Mouse (Mus musculus): Measurements from ENCODE around the gene Zfhx3.

Zfhx3 gene

DNA sequence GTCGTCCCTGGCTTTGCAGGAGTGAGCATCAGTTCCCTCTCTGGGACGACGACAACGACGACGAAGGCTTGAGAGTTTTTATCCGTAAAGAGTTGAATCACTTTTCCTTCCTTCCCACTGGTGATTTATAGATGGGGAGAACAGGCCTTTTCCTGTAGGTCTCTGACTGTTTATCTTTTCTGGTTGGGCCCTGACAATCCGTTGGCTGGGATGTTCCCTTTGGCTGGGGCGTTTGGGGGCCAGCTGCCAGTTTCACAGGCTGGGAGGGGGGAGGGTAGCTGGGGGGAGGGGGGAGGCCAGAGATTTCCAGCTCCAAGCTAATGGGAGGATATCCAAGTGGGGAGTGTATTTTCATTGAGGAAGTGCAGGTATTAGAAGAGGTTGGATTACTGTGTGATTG, 794.0 kb downstream of the Zfhx3 start:
- DNase-seq (ENCODE audit: extremely low spot score, low read depth, low spot score) = no peak

DNA sequence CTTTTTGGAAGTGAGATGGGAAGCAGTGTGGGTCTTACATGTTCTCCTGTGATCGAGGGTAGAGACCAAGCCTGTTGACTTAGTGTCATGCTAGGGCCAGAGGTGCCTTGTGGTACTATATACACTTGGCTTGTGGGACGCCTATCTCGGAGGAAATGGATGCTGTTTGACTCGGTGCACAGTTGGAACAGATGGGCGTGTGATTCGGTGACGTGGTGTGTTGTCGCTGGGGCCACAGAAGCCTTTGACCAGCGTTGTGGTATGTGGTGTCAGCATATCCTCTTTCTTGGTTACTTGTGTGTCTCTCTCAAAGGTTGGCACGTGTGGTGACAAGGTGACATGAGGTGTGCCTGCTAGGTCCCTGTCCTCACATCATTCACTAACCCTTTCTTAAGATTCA, 795.7 kb downstream of the Zfhx3 start:
- DNase-seq (ENCODE audit: extremely low spot score, low read depth, low spot score) = no peak

DNA sequence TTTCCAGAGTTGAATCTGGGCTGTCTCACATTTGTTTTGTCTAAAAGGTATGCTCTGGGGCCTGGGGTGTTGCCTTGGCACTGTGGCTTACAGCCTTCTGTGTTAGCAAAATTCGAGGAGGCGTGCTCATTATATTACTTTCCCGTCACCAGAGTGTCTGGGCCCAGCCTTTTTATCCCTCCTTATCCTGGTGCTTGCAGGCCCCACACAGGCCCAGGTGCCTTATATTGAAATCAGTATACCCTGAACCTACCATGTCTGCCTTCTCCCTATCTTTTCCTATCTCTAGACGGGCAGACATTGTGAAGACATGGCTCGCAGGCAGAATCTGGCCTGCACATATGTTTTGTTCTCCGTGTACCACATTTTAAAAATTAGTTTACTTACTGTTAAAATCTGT, 797.1 kb downstream of the Zfhx3 start:
- no peak for DNase-seq (ENCODE audit: extremely low spot score, low read depth, low spot score)

DNA sequence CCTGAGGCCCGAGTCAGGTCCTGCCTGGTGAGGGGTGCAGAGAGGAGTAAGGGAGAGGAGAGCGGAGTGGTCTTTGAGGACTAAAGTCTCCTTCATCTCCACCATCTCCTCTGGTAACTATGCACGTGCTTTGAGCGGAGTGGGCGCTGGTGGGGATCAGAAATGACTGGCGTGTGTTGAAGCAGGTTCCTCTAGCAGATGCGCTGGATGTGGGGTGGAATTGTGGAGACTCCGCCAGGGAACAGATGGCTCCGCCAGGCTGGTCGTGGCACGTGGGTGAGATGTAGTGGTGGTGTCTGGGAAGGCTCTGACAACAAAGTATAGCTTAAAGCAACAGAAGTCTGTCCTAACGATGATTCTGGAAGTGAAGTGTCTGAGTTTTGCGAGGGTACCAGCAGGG, 798.0 kb downstream of the Zfhx3 start:
- no peak for DNase-seq (ENCODE audit: extremely low spot score, low read depth, low spot score)

DNA sequence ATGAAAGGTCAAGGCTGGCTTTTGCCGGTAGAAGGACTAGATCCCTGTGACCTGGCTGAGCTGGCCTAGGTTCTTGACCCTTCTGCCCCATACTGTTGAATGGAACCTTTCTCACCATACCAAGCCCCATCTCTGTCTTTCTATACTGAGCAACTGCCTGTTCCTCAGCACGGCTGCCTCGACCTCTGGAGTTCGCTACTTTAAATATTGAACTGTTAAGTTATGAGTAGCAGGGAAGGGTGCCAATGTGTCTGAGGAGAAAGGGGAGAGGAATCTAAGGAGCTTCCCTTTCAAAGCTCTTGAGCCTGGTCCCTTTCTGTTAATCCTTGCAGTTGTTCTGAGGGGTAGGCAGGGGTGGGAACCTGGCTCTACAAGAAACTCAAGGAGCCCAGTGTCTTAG, 799.2 kb downstream of the Zfhx3 start:
- no peak for DNase-seq (ENCODE audit: extremely low spot score, low read depth, low spot score)

DNA sequence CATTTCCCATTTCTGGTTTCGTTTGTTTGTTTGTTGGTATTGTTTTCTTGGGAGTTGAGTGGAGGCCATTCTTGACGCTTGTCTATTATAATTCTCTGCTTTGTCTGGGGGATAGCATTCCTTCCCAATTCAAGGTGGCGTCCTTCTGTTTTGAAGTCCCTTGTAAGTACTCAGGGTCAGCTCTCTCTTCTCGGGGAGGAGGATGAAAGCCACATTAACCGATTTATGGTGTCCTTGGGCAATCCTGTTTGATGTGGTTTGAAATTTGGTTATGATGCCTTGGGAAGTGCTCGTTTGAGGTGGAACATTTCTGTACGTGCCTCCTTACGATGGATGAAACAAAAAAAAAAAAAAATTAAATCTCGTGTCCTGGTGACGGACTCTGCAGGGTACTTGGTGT, 800.0 kb downstream of the Zfhx3 start:
- DNase-seq (ENCODE audit: extremely low spot score, low read depth, low spot score) = no peak

DNA sequence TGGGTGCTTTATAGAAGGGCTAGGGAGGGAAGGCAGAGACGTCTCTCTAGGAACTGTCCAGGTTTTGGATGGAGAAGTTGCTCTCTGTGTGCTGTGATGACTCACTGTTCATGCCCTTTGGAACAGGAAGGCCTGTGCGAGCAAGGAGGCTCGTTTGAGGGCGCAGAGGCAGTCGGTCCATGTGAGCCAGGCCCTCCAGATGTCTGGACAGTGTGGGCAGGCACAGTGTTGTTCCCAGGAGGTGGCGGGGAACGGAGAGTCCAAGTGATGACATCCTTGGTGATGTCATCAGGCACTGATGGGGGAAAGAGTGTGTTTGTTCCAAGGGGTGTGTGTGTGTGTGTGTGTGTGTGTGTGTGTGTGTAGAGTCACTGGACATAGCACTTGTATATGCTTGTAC, 800.8 kb downstream of the Zfhx3 start:
- no peak for DNase-seq (ENCODE audit: extremely low spot score, low read depth, low spot score)

DNA sequence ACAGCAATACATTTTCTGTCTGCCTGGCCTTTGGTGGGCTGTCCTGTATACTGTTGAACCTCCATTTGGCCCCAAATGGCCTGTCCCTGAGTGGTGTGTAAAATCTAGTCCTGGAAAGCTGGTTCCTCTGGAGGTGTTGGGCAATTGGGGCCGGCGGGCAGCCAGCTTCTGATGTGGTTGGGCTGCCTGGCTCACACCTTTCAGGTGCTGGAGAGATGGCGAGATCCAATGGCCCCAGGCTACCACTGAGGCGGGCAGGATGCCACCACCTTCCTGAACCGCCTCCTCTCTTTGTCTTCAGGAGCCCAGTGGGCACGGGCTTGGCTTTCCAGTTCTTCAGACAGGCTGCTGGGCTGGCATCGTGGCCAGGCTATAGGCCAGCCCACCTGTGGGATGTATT, 803.1 kb downstream of the Zfhx3 start:
- no peak for DNase-seq (ENCODE audit: extremely low spot score, low read depth, low spot score)

DNA sequence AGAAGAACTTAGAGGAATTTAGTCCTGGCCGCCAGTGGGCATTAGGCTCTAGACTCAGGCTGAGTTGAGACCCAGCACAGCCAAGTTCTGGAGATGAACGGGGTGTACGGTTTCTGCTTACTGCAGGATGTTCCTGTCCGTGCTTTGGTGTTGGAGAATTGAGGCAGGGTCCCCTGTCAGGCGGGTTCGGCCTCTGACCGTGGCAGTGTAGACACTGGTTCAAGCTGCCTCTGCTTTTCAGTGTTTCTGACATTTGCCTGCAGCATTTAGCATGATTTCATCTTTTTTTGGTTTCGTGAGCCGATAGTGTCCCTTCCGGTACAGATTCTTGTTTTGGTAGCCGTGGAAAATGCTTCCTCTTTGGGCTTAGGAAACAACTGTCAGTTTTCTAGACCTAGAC, 805.7 kb downstream of the Zfhx3 start:
- DNase-seq (ENCODE audit: extremely low spot score, low read depth, low spot score) = no peak

DNA sequence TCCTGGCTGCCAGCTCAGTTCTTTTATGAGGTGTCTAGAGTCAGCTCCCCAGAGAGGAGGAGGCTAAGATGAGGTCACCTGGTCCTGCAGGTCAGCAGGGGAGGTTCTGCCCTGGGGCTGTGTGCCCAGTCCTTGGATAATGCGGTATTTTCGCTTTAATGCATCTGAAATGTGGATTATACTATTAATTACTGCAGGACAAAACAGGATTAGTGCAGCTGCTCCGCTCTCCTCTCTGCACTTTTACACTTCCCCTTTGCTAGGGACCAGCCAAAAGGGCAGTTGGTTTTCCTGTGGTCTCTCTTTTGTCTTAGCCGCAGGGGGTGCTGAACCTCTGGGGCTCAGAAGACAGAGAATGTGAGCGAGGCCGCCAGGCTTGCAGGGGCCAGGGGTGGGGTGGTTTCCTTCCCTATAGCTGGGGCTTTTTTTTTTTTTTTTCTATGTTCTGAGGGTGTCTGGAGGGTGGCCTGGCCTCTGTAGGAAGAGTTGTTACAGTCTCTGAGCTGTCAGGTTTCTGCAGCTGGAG, 806.5 kb downstream of the Zfhx3 start:
- DNase-seq (ENCODE audit: extremely low spot score, low read depth, low spot score) = no peak

DNA sequence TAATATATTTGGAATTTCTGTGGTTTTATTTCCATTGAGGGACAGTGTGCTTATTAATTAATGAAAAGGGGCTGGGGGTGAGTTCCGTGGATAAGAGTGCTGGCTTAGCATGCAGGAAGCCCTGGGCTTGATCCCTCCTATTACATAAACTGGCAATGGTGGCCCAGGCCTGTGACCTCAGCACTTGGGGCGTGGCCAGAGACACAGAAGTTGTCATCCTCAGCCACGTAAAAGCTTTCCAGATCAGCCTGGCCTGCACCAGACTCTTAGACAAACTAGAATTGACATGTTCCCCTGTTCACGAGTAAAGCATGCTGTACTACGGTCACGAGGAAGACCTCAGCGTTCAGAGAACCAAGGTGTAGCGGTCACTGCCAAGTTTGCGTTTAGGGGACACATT, 808.4 kb downstream of the Zfhx3 start:
- no peak for DNase-seq (ENCODE audit: extremely low spot score, low read depth, low spot score)

DNA sequence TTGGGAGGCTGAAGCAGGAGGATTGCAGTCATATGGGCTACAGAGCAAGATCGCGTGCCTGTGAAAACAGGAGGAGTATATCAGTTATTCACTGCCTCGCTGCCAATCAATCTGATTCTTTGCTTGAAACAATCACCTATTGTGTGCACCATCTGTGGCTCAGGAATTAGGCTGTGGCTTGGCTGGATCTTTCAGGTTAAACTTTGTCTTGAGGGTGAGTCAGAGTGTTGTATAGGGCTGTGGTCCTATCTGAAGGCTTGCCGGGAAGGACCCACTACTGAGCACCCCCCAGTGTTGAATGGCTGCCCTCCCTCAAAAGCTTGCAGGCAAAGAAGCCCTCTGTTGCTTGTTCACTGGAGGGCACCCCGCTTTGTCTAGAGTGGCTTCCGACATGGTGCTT, 812.1 kb downstream of the Zfhx3 start:
- no peak for DNase-seq (ENCODE audit: extremely low spot score, low read depth, low spot score)

DNA sequence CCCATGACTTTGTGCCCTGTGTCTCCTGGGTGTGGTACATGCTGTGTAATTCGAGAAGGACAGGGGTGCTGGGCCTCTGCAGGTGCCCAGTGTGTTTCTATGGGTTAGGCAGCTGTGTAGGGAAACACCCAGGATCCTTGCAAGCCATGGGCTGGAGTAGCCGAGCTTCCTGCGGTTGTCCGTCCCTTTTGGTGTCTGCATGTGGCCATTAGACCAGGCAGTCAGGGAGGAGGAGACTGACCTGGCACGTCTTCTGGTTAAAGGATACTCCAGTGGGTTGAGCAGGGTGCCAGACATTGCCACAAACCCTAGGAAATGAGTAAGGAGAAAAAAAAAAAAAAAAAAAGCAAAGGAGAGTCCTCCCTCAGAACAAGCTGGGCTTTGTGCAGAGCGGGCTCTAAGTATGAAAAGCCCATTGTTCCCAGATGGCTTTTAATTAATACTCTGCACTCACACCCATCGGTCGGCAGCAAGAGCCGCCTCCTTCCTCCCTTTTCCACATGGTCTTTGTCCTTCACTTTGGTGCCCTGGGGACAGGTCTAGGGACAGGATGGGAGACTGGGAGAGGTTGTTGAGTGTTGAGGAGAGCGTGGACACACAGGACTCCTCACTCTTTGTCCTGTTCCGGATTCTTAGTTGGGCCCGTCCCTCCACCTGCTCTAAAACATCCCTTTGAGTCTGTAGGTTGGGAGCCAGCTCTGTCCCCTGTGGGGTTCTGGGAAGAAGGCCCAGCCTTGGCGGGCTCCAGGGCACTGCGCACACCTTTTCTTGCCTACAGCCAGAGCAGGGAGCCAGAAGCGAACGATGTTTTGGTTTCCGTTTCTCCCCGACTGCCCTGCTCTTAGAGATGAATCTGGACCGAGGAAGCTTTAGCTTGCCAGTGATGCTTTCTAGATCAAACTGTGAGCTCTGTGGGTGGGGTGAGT, 813.2 kb downstream of the Zfhx3 start:
- DNase-seq (ENCODE audit: extremely low spot score, low read depth, low spot score) = no peak

DNA sequence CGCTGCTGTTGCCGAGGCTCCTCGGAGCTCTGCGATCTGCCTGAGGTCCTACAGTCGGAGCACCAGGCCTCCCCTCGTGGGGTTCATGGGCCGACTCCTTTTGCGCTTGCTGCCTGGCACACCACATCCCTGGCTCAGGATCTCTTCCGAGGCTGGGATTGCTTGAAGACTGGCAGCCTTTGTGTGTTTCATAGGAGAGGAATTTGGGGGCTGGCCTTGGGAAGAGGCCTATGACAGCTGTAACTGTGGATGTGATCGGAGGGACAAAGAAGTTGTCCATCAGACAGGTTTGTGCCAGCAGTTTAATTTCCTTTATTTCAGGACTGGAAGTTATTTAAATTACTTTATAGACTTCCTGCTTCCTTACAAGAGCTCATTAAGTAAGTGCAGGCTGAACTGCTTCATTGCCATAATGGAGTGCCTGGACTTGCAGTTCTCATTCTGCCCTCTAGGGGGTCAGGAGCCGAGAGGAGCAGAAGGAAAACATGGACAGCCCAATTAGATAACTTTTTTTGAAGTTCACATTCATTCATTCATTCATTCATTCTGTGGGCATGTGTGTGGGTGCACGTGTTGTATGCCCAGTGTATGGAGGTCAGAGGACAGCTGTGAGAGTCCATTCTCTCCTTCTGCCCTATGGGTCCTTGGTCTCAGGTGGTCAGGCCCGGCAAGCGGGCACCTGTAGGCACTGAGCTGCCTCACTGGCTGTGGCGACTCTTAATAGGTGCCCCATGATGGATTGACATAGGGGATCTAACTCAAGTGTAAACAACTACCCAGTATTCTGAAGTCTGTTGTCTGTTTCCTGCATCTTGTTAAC, 817.3 kb downstream of the Zfhx3 start:
- peak; percentile 61 for DNase-seq (ENCODE audit: extremely low spot score, low read depth, low spot score)

DNA sequence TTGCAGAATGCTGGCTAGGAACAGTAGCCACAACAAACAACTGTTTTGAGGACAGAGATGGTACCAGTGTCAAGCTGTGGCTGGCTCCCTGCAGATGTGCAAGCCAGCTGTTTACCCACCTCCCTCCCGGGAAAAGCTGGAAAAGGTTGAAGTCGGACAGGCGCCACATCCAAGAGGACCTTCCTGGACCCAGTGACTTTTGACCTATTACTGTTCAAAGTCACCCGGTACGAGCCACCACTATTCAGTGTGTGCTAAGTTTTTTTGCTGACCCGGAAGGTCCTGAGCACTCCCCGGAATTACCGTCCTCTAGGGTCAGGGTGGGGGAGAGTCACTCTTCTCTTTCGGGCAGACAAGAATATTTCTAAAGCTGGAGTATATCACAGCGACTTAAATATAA, 818.3 kb downstream of the Zfhx3 start:
- no peak for DNase-seq (ENCODE audit: extremely low spot score, low read depth, low spot score)

DNA sequence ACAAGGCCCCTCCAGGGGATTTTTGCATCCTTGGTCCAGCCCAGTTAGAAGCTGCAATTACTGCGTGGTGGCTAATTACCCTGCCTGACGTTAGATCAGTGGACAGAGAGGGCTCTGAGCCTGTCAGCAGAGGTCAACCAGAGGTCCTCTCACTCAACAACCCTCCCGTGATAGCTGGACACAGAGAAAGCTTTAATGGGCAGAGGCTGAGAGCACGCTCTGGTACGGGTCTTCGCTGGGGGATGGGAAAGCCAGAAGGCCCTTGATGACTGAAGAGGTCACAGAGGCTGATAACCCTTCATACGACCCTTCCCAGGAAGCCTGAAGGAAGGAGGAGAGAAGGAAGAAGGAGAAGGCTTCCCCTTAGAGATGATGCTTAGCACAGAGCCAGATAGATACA, 820.1 kb downstream of the Zfhx3 start:
- no peak for DNase-seq (ENCODE audit: extremely low spot score, low read depth, low spot score)

DNA sequence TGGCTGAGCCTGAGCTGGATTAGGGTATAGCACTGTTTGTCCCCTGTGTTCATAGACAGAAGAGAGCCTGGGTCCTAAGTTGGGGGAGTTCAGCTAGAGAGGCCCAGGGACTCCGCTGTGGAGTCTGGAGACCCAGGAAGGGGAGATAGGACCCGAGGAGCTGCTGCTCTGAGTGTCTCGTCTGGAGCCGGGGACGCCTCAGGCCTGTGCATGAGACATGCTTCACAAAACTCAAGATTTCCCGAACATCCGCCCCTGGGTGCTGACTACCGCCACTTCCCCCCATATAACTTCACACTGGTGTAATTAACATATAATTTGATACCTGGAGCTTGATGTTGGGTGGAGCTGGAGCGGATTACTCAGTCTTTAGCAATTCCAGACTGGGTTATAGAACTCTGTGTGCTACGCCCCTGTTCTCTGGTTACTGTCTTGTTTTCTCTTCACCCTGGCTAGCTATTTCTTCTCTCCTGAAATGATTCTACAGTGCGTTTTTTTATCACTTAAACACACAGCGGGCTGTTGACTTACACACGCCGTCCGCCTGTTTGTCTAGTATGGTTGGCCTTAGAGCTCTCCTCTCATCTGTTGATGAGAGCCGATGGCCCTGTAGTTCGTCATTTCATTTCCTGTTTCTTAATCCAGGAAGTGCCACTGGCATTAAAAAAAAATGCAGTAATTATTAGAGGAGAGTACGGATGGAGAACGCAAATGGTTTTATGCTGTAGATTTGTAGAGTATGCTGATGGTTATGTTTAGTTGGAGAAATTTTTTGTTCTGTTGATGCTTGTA, 822.2 kb downstream of the Zfhx3 start:
- DNase-seq (ENCODE audit: extremely low spot score, low read depth, low spot score) = no peak

DNA sequence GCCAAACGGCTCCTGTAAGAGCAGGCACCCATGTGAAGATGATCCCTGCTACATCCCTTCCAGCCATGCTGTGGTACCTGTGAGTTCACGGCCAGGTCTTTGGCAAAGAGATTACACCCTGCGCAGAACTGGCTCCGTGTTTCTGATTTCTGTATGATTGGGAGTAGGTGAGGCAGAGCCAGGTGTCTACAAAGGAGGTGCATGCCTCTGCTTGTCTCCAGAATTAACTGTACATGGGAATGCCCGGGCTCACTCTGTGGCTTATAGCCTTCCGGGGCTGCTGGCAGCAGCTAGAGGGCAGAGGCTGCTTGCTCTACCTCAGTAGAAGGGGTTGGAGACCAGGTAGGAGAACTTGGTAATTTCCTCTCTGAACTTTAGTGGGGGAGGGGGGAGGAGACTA, 823.7 kb downstream of the Zfhx3 start:
- DNase-seq (ENCODE audit: extremely low spot score, low read depth, low spot score) = no peak

DNA sequence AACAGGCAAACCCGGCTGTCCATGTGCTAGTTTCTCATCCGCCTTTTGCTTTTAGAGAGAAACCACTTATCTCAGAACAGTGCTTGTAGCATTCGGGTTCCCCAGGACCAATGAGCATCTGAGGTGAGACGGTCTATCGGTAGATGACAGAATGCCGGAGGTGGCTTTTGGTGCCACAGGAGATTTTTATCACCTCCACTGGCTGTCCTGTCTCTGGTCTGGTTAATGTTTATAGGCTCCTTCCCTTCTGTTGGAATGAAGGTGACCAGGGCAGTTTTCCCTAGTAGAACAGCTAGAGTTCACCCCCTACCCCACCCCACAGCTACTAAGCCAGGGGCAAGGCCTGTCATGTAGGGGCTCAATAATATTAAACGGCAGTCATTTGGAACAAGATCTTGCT, 825.6 kb downstream of the Zfhx3 start:
- DNase-seq (ENCODE audit: extremely low spot score, low read depth, low spot score) = no peak

DNA sequence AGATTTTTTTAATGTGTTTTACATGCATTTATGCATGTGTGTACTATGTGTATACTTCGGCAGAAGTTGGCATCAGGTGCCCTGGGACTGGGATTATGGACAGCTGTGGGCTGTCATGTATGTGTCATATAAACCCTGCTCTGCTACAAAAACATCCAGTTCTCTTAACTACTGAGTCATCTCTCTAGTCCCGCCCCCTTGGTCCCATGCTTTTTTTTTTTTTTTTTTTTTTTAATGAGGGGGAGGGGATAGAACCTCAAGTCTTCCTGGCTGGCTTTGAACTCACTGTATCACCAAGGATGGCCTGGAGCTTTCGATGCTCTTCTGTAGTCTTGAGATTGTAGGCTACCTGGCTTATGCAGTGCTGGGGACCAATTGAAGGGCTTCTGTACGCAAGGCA, 827.9 kb downstream of the Zfhx3 start:
- DNase-seq (ENCODE audit: extremely low spot score, low read depth, low spot score) = no peak

DNA sequence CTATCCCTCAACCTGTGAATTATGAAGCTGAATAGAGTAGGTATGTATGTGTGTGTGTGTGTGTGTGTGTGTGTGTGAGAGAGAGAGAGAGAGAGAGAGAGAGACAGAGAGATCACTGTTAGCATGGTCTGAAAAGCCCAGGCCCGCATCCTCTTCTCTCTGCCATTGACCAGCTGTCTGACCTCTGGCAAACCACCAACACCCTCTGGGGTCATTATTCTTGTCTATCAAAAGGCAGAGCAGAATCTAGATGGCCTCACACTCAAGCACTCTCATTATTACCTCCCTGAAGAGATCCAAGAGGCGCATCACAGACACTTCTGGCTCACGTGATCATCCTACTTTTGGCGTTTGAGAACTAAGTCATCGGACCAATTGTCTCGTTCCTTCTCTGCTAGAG, 831.0 kb downstream of the Zfhx3 start:
- DNase-seq (ENCODE audit: extremely low spot score, low read depth, low spot score) = no peak
